Mouse (Mus musculus) intestine, postnatal 0 days (tissue): ENCODE measurements around the gene Fam89a. TPM values are rescaled to one million over a fixed set of nuclear protein-coding genes. Genes with fewer than 3 reads are reported as not detected.

Experiments used
- ATAC-seq: fragments of 200-750 bp; cut with Nextera tagmentation; 2 replicates; pipeline ENCODE4 v1.8.0; 2017; ENCODE audit warnings: mild to moderate bottlenecking, moderate TSS enrichment, moderate library complexity
- H3K27ac ChIP-seq: fragments of 300-500 bp; sonication (generic); 2 replicates; pipeline ENCODE4 v1.5.1; 2014; ENCODE audit warnings: mild to moderate bottlenecking, low read depth, low read length, moderate library complexity
- H3K27me3 ChIP-seq: fragments of 300-500 bp; sonication (generic); replicated peaks from 2 replicates; pipeline ENCODE4 v1.6.1; 2014; ENCODE audit warnings: low read length, mixed read lengths; ENCODE audit not compliant: control insufficient read depth, insufficient read depth
- H3K36me3 ChIP-seq: fragments of 300-500 bp; sonication (generic); 2 replicates; pipeline ENCODE4 v1.6.1; 2014; ENCODE audit warnings: mild to moderate bottlenecking, moderate library complexity; ENCODE audit not compliant: control insufficient read depth, insufficient read depth
- H3K4me1 ChIP-seq: fragments of 300-500 bp; sonication (generic); replicated peaks from 2 replicates; pipeline ENCODE4 v1.6.1; 2014; ENCODE audit warnings: antibody characterized with exemption, low read length, mixed read lengths; ENCODE audit not compliant: control insufficient read depth, insufficient read depth
- H3K4me2 ChIP-seq: fragments of 300-500 bp; sonication (generic); replicated peaks from 2 replicates; pipeline ENCODE4 v1.6.1; 2014; ENCODE audit warnings: low read depth, mild to moderate bottlenecking, moderate library complexity
- H3K4me3 ChIP-seq: fragments of 300-500 bp; sonication (generic); 2 replicates; pipeline ENCODE4 v1.5.1; 2014; ENCODE audit warnings: low read depth, low read length
- H3K9ac ChIP-seq: fragments of 300-500 bp; sonication (generic); 2 replicates; pipeline ENCODE4 v1.6.1; 2014; ENCODE audit warnings: mild to moderate bottlenecking, low read depth, low read length
- H3K9me3 ChIP-seq: fragments of 300-500 bp; sonication (generic); 2 replicates; pipeline ENCODE4 v1.6.1; 2016; ENCODE audit warnings: mixed run types; ENCODE audit not compliant: control insufficient read depth
- CTCF ChIP-seq: sonication (generic); IDR thresholded peaks from 2 replicates; pipeline ENCODE4 v1.5.1; 2016; ENCODE audit warnings: low read depth, mild to moderate bottlenecking, control low read depth, antibody characterized with exemption, moderate library complexity
- WGBS: fragments of 180-500 bp; shearing (Covaris S2); extraction: QIAGEN DNeasy Blood & Tissue Kit; methylation state at CpG from one replicate; pipeline ENCODE4 v1.1.7; 2014; 5-methylcytosine and 5-hydroxymethylcytosine counted together
- polyA plus RNA-seq: library from polyadenylated mRNA; unstranded; fragments of >200 nt; fragmentation: Nextera tagmentation; extraction: Ambion mirVana; gene quantifications from 2 replicates; pipeline ENCODE4 v1.2.1, GENCODE M21; 2015

The Fam89a gene
- polyA plus RNA-seq, 1 experiment from 2014 or later, result 1.9 TPM

GRCm38 (mm10) chr8:124755481-124755880 is 3.8 kb upstream of the Fam89a start:
- H3K4me1 ChIP-seq, result no peaks in the 10 kb centered on the region; the same call in 1 of the 2 replicates
- WGBS, result 84% methylated on average over 8 of the region's 8 CpGs
- no peaks in the 10 kb centered on the region for H3K36me3 ChIP-seq
- TF ChIP-seq CTCF, result no peak
- peaks cover 17% of the 10 kb centered on the region for H3K27me3 ChIP-seq
- no peak overlapping the region for H3K9ac ChIP-seq
- no peak overlapping the region for H3K27ac ChIP-seq
- no peaks in the 10 kb centered on the region for H3K9me3 ChIP-seq
- ATAC-seq, result no peak
- no peak overlapping the region for H3K4me2 ChIP-seq
- H3K4me3 ChIP-seq, result no peak overlapping the region

- H3K27ac ChIP-seq, result no peak overlapping the region
Observed at GRCm38 (mm10) chr8:124754792-124755190, 3.2 kb upstream of the Fam89a start.

GRCm38 (mm10) chr8:124754101-124754791 is 2.6 kb upstream of the Fam89a start:
- H3K36me3 ChIP-seq, result no peaks in the 10 kb centered on the region
- no peak overlapping the region for H3K27ac ChIP-seq
- ATAC-seq, result 0 out of 2 replicates have a peak, but pooled peaks have one; percentile 7
- 16% methylated on average over 11 of the region's 11 CpGs for WGBS
- no peak overlapping the region for H3K9ac ChIP-seq
- H3K9me3 ChIP-seq, result no peaks in the 10 kb centered on the region
- no peaks in the 10 kb centered on the region; the same call in 1 of the 2 replicates for H3K4me1 ChIP-seq
- no peak overlapping the region for H3K4me3 ChIP-seq
- H3K27me3 ChIP-seq, result peaks cover 22% of the 10 kb centered on the region
- no peak for TF ChIP-seq CTCF
- no peak overlapping the region for H3K4me2 ChIP-seq

More at GRCm38 (mm10) chr8:124754792-124755190, 3.2 kb upstream of the Fam89a start:
- WGBS, result 26% methylated on average over 4 of the region's 4 CpGs
- no peaks in the 10 kb centered on the region for H3K36me3 ChIP-seq
- H3K9ac ChIP-seq, result no peak overlapping the region
- H3K4me2 ChIP-seq, result no peak overlapping the region
- no peak for TF ChIP-seq CTCF
- ATAC-seq, result no peak
- H3K4me3 ChIP-seq, result no peak overlapping the region
- H3K9me3 ChIP-seq, result no peaks in the 10 kb centered on the region
- H3K4me1 ChIP-seq, result no peaks in the 10 kb centered on the region; the same call in 1 of the 2 replicates
- H3K27me3 ChIP-seq, result peaks cover 22% of the 10 kb centered on the region

- Histone ChIP-seq H3K4me1 (no peaks in the 10 kb centered on the region; the same call in 1 of the 2 replicates), H3K27ac (no peak overlapping the region)
- ATAC-seq, result no peak
Observed at GRCm38 (mm10) chr8:124752325-124752862, 762 bp upstream of the Fam89a start.

GRCm38 (mm10) chr8:124751191-124751590 is 441 bp downstream of the Fam89a start:
- ATAC-seq, result peak; percentile 13; the same call in 1 of the 2 replicates
- no peaks in the 10 kb centered on the region for H3K9me3 ChIP-seq
- peaks cover 22% of the 10 kb centered on the region for H3K27me3 ChIP-seq
- no peak for TF ChIP-seq CTCF
- peak overlapping the region; percentile 91 for H3K4me2 ChIP-seq
- H3K4me3 ChIP-seq, result peak overlapping the region; percentile 61
- under 1% methylated on average over 31 of the region's 31 CpGs for WGBS
- peak overlapping the region; percentile 31; the same call in 1 of the 2 replicates for H3K27ac ChIP-seq
- H3K4me1 ChIP-seq, result no peaks in the 10 kb centered on the region; the same call in 1 of the 2 replicates
- no peaks in the 10 kb centered on the region for H3K36me3 ChIP-seq
- H3K9ac ChIP-seq, result peak overlapping the region; percentile 28; the same call in 1 of the 2 replicates

More at GRCm38 (mm10) chr8:124752325-124752862, 762 bp upstream of the Fam89a start:
- Histone ChIP-seq H3K4me3 (no peak overlapping the region), H3K36me3 (no peaks in the 10 kb centered on the region), H3K4me2 (no peak overlapping the region), H3K27me3 (peaks cover 22% of the 10 kb centered on the region), H3K9me3 (no peaks in the 10 kb centered on the region), H3K9ac (no peak overlapping the region)
- WGBS, result 54% methylated on average over 21 of the region's 21 CpGs
- TF ChIP-seq CTCF, result no peak

- ATAC-seq, result no peak
- WGBS, result 39% methylated on average over 13 of the region's 13 CpGs
Observed at GRCm38 (mm10) chr8:124746661-124747060, 5.0 kb downstream of the Fam89a start.

More at GRCm38 (mm10) chr8:124746661-124747060, 5.0 kb downstream of the Fam89a start:
- peaks cover 17% of the 10 kb centered on the region for H3K27me3 ChIP-seq
- H3K4me1 ChIP-seq, result no peaks in the 10 kb centered on the region
- no peak overlapping the region for H3K4me2 ChIP-seq
- no peak overlapping the region for H3K27ac ChIP-seq
- H3K36me3 ChIP-seq, result no peaks in the 10 kb centered on the region
- no peak for TF ChIP-seq CTCF
- H3K9me3 ChIP-seq, result no peaks in the 10 kb centered on the region
- H3K4me3 ChIP-seq, result no peak overlapping the region
- no peak overlapping the region for H3K9ac ChIP-seq
